Mouse (Mus musculus): ENCODE measurements around the gene Olfr525.

The Olfr525 gene

DNA sequence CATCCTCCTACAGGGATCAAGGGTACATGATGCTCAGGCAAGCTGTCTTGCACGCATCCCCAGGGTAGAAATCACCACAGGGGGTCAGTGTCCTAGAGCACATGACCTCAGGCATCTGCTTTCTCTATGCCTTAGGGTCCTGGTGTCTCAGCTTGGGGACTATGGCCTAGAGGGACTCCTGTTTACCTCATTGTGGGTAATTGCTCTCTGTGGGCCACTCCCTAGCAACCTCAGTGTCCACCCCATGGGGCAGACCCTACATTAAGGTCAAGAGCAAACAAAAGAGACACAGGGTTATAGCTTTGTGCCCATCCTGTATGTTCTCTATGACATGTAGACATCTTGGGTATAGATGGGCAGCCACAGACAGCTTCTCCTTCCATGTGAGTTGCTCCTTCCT lies at the start of gene Olfr525:
TSS of gene Olfr525 (plus strand) at position 301 of the 400 bp plus-strand sequence.
- DNase-seq = no peak

- DNase-seq = no peak
Observed at GRCm38 (mm10) chr7:140295746-140296145, 24.9 kb upstream of the Olfr525 start.

GRCm38 (mm10) chr7:140296876-140297275 lies 23.8 kb upstream of the Olfr525 start:
- no peak for DNase-seq

- DNase-seq = no peak
Observed at GRCm38 (mm10) chr7:140299416-140299815, 21.2 kb upstream of the Olfr525 start.

DNA sequence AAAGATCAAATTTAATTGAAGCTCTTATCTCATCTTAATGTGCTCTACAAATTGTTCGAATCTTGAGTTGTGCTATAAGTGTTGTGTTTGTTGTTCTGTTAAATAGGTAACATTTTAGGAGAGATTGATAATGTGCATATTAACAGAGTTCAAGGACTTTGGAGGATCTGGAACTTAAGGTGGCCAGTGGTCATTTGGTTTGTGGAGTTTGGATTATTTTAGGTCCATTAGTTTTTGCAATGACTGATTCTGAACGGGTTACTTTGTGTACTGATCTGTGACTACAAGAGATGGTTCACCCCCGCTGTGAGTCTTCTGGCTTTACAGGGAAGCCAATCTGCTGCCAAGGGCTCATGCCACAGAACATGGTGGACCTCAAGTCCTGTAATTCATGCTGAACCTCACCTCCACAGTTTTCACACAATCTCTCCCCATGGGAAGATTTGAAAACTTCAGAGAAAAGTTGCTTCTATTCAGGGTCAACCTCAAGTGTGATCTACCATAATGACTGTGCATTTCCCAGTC lies 735 bp upstream of the Olfr525 start:
- no peak for DNase-seq

GRCm38 (mm10) chr7:140321135-140321534 lies 477 bp downstream of the Olfr525 start:
- DNase-seq = no peak

GRCm38 (mm10) chr7:140329766-140330304 lies 9.2 kb downstream of the Olfr525 start:
- no peak for DNase-seq

- no peak for DNase-seq
Observed at GRCm38 (mm10) chr7:140333717-140334116, 13.1 kb downstream of the Olfr525 start, which contains the start of gene Olfr527. Gene Olfr527 (plus strand): TSS chr7:140334017.

- no peak for DNase-seq
Observed at GRCm38 (mm10) chr7:140361571-140361970, 40.9 kb downstream of the Olfr525 start, which contains the start of gene Olfr60. Gene Olfr60 (minus strand): TSS chr7:140361671.

- no peak for DNase-seq
Observed at GRCm38 (mm10) chr7:140374300-140374699, 53.6 kb downstream of the Olfr525 start.

GRCm38 (mm10) chr7:140376231-140376630 lies 55.6 kb downstream of the Olfr525 start, which contains the start of gene Olfr530:
Gene Olfr530 (minus strand): TSS chr7:140376331.
- no peak for DNase-seq

DNA sequence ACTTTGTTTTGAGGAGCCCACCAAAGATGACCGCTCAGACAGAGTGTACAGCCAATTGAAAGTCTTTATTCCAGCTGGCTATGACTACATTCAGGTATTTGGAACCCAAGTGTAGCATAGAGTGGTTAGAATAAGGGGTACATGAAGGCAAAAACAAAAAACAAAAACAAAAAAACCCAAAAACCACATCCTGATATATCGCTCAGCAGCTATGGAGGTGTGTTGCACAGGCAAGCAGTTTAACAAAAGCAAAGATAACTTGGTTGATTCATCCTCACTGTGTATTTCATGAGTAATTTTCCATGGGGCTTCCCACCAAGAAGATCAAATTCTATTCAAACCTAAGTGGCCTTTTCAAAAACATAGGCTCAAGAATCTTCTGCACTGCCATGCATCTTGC lies 56.3 kb downstream of the Olfr525 start:
- no peak for DNase-seq
